Mouse (Mus musculus): ENCODE data around the gene Ms4a3.

Gene Ms4a3

DNA sequence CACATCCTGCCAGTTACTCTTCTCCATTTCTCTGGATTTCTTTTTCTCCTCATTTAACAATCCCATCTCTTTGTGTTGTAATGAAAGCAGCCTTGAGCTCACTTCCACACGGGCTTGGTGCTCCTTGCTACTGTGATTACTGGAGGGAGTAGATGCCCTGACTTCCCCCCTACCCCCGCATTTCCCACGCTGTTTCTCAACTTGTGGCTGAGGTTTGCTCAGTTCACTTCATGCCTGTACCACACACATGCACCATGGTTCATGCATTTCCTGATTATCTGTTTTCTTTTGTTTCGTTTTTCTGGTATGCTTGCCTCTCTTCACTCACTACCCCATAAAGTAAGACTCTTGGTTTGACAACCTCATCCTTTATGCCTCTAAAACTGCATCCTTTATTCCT lies 51.4 kb downstream of the Ms4a3 start:
- DNase-seq (ENCODE audit: low read depth) = no peak

Data from 416B (cell line).